Comparison of ENCODE assay signal across 8 mouse cellular contexts in the genomic region with DNA sequence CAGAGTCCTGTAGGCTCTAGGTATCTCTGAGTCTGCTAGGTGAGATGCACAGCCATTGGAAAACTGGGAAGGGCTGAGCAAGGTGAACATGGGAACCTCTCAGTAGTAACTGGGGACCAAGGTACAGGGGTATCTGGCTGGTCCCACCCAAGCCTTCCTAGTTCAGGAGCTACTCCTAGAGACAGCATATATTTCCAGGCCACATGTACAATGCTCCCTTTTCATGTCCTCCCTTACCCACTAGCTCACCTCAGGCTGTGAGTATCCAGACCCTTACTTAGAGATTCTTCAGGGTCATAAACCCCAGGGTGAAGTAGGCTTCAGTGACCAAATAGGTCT. TPM values are rescaled to one million over a fixed set of nuclear protein-coding genes. Genes with fewer than 3 reads are reported as not detected.
DNase-seq lines count a peak whose midpoint lies in the region; ATAC-seq and TF ChIP-seq lines count a peak whose summit lies in the region.

No protein-coding gene starts in this region.

- peak overlapping the region; percentile 51 for H3K4me3 ChIP-seq in lung, embryonic 16.5 days (ENCODE audit: low read length)
- peak overlapping the region; percentile 38 for H3K4me3 ChIP-seq in limb, embryonic 14.5 days (replicated peaks; ENCODE audit: low read length)

- H3K36me3 ChIP-seq in lung, embryonic 16.5 days (ENCODE audit: control insufficient read depth, insufficient read depth, low read length): no peaks in the 10 kb centered on the region
- no peaks in the 10 kb centered on the region for H3K36me3 ChIP-seq in limb, embryonic 14.5 days (ENCODE audit: control insufficient read depth, insufficient read depth, low read length)

- no peak overlapping the region for H3K27ac ChIP-seq in lung, embryonic 16.5 days (ENCODE audit: low read length)
- no peak overlapping the region for H3K27ac ChIP-seq in limb, embryonic 14.5 days (replicated peaks; ENCODE audit: low read depth, low read length)

- H3K4me2 ChIP-seq in lung, embryonic 16.5 days (ENCODE audit: low read depth, low read length): peak overlapping the region; percentile 86
- H3K4me2 ChIP-seq in limb, embryonic 14.5 days (replicated peaks; ENCODE audit: low read depth, low read length, severe bottlenecking): peak overlapping the region; percentile 77

- H3K9me3 ChIP-seq in lung, embryonic 16.5 days (ENCODE audit: control insufficient read depth, low read length): no peaks in the 10 kb centered on the region
- H3K9me3 ChIP-seq in limb, embryonic 14.5 days (ENCODE audit: control insufficient read depth, low read length): no peaks in the 10 kb centered on the region

- no peaks in the 10 kb centered on the region for H3K4me1 ChIP-seq in lung, embryonic 16.5 days (replicated peaks; ENCODE audit: control insufficient read depth, insufficient read depth, low read length)
- no peaks in the 10 kb centered on the region for H3K4me1 ChIP-seq in limb, embryonic 14.5 days (ENCODE audit: control insufficient read depth, insufficient read depth, low read length)

- H3K27me3 ChIP-seq in lung, embryonic 16.5 days (ENCODE audit: control insufficient read depth, insufficient read depth, low read depth, low read length): peaks cover 4% of the 10 kb centered on the region; the same call in 1 of the 2 replicates
- H3K27me3 ChIP-seq in limb, embryonic 14.5 days (ENCODE audit: control insufficient read depth, insufficient read depth, low read length): peaks cover 7% of the 10 kb centered on the region

- ATAC-seq in cerebellum, adult (ENCODE audit: insufficient number of reproducible peaks, low FRiP score, low TSS enrichment): peak; percentile 29; the same call in 1 of the 2 replicates
- 0 out of 2 replicates have a peak, but pooled peaks have one; percentile 5 for ATAC-seq in lung, embryonic 16.5 days (ENCODE audit: low read depth)
- no peak for ATAC-seq in limb, embryonic 14.5 days (ENCODE audit: low FRiP score, low read depth)

- peak overlapping the region; percentile 69 for H3K9ac ChIP-seq in lung, embryonic 16.5 days (ENCODE audit: low read length)
- H3K9ac ChIP-seq in limb, embryonic 14.5 days (ENCODE audit: low read depth, low read length, severe bottlenecking): peak overlapping the region; percentile 48; the same call in 1 of the 2 replicates

- DNase-seq in cerebellum, adult 9-11 months: no peak
- no peak for DNase-seq in lung, adult 18-20 months
- DNase-seq in limb, embryonic 14.5 days (ENCODE audit: low spot score): no peak
- no peak for DNase-seq in right cerebral cortex, postnatal 25 days
- no peak for DNase-seq in frontal cortex, postnatal 10 days (ENCODE audit: low spot score in 2 of 2)
- DNase-seq in yolk sac, embryonic 10.5 days (ENCODE audit: low spot score): no peak

- TF ChIP-seq POLR2A in limb, embryonic 14.5 days (IDR thresholded peaks at IDR 0.05; ENCODE audit: borderline replicate concordance, extremely low read depth, insufficient read depth, insufficient read length): no peak

RNA-seq across cellular contexts. Expression of gene Far2, which starts 0.6 kb away (rescaled TPM):
- 5.9 and 6.8 TPM in 2 replicates for polyA plus RNA-seq in lung, embryonic 16.5 days (2015; fragmentation: Nextera tagmentation; extraction: Ambion mirVana)
- polyA plus RNA-seq in limb, embryonic 14.5 days (2012; rRNA removed): 0.63 and 0.68 TPM in 2 replicates
- polyA plus RNA-seq in limb, embryonic 14.5 days (2014; fragmentation: Nextera tagmentation; extraction: Ambion mirVana): 2.3 and 2.8 TPM in 2 replicates
